Mouse (Mus musculus) kidney, adult 8-10 months (tissue): ENCODE measurements at regions not wholly inside any gene's neighbourhood (a gene's known extent, or its start where the extent isn't known, plus 50 kb on each side); places are given as distances from the start of the nearest gene placed in this dataset.

ENCODE experiments used
- DNase-seq, 2 experiments: peaks; one replicate each; pipeline ENCODE4 v3.0.0; 2022

GRCm38 (mm10) chr13:53553192-53553875, 80.5 kb upstream of the Msx2 start:
- DNase-seq: no peak

GRCm38 (mm10) chr13:53548396-53548795, 75.5 kb upstream of the Msx2 start:
- DNase-seq: peak; percentile 1 to 13

GRCm38 (mm10) chr13:53543291-53543690, 70.4 kb upstream of the Msx2 start:
- no peak for DNase-seq

DNA sequence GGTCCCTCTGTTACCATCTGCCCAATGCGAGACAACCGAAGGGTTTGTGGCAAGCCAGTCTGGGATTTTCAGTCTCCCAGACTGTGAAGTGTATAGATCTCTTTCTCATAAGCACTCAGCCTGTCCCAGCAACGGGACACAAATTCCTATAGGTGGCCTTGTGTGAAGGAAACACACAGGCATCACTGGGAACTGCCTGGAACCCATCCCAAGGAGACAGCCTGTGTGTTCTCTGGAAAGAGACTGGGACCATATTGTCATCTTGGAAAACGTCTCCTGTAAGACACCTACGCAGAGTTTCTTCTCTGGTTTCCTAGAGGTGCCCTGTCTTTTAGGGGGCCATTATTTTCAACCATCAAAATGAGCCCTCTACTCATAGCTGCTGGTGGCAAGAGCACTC, 66.9 kb upstream of the Msx2 start:
- DNase-seq: no peak

DNA sequence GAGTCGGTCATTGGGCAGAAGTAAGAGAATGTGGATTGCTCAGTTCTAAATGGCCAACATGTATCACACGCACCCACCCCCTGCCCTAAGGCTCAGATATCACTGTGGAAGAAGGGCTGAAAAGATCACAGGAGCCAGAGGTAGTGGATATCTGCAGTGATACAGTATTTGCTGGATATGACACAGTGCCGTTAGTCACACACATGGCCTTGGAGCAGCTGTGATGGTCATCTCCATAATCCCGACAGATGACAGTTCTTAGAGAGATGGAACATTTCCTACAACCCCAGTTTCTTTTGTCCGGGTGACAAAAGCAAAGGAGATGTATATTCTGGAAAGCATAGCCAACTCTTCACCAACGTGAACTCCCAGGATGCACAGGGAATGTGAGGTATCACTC, 65.1 kb upstream of the Msx2 start:
- DNase-seq: no peak

DNA sequence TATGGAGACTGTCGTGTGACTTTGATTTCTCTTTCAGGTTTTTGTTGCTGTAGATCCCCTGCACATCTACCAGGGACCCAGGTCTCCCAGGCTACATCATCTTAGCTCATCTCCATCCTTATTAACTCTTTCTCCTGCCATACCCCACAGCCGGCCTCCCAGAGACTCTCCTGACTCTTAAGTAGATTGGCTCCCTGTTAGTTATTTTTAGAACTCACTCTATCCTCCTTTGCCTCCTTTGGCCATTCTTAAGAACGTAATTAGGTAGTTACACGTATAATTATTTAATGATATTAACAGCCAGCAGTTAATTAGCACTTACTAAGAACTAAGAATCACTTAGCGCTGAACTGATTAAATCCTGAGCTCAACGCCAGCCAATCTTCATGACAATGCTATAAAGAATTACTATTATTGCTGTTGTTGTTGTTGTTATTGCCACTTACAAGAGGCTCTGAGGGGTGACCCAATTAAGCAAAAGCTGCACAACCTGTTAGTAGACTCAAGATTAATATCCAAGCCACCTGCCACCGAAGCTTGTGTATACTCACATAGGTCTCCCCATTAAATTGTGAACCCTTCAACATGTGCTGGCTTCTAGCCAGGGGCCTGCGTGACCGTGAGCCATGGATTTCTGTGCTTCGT, 63.0 kb upstream of the Msx2 start:
- DNase-seq: no peak

GRCm38 (mm10) chr13:53533738-53534137, 60.9 kb upstream of the Msx2 start:
- DNase-seq: no peak

DNA sequence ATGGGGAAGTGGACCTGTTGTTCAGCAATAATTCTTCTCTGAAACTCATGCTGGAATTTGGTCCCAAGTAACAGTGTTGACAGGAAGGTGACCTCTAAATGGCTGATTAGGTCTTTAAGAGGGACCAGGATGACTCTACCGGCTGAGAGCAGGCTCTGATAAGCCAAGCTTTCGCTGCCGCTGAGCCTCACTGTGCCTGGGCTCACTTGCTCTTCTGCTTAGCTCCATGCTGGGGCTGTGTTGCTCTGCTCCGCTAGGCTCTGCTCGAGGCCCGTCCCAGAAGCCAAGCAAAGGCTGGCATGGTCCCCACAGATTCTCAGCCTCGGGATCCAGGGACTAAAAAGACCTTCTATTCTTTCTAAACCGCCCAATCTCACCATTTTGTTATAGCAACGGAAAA, 54.0 kb upstream of the Msx2 start:
- DNase-seq: no peak

GRCm38 (mm10) chr13:53522807-53523206, 49.9 kb upstream of the Msx2 start:
- no peak for DNase-seq
